Mouse (Mus musculus) telencephalon, adult 2 months (tissue): Measurements from ENCODE around the gene Gng7.

Experiments
- DNase-seq: peaks from one replicate; pipeline ENCODE4 v3.0.0-alpha.2; 2011; ENCODE audit warnings: low read depth, low spot score

Gene Gng7

GRCm38 (mm10) chr10:80944231-80944630 lies 70.5 kb downstream of the Gng7 start:
- DNase-seq = no peak

GRCm38 (mm10) chr10:80943701-80944100 lies 71.0 kb downstream of the Gng7 start:
- no peak for DNase-seq

GRCm38 (mm10) chr10:80942919-80943318 lies 71.8 kb downstream of the Gng7 start:
- no peak for DNase-seq

GRCm38 (mm10) chr10:80940988-80941347 lies 73.8 kb downstream of the Gng7 start:
- DNase-seq = no peak

GRCm38 (mm10) chr10:80940320-80940987 lies 74.3 kb downstream of the Gng7 start:
- no peak for DNase-seq

GRCm38 (mm10) chr10:80939671-80940070 lies 75.1 kb downstream of the Gng7 start:
- DNase-seq = peak; percentile 65

GRCm38 (mm10) chr10:80938831-80939550 lies 75.8 kb downstream of the Gng7 start:
- DNase-seq = no peak

- no peak for DNase-seq
Measured at GRCm38 (mm10) chr10:80937646-80938045, 77.1 kb downstream of the Gng7 start.

- no peak for DNase-seq
Measured at GRCm38 (mm10) chr10:80936810-80937164, 78.0 kb downstream of the Gng7 start.

GRCm38 (mm10) chr10:80936135-80936809 lies 78.5 kb downstream of the Gng7 start:
- DNase-seq = no peak

- DNase-seq = no peak
Measured at GRCm38 (mm10) chr10:80935698-80936097, 79.0 kb downstream of the Gng7 start.

- no peak for DNase-seq
Measured at GRCm38 (mm10) chr10:80935241-80935640, 79.5 kb downstream of the Gng7 start.

- DNase-seq = no peak
Measured at GRCm38 (mm10) chr10:80934136-80934985, 80.4 kb downstream of the Gng7 start.

- no peak for DNase-seq
Measured at GRCm38 (mm10) chr10:80933421-80933979, 81.2 kb downstream of the Gng7 start.

- DNase-seq = no peak
Measured at GRCm38 (mm10) chr10:80932700-80933420, 81.9 kb downstream of the Gng7 start.

- DNase-seq = no peak
Measured at GRCm38 (mm10) chr10:80932206-80932605, 82.5 kb downstream of the Gng7 start.

GRCm38 (mm10) chr10:80931695-80932094 lies 83.0 kb downstream of the Gng7 start:
- no peak for DNase-seq

GRCm38 (mm10) chr10:80931153-80931671 lies 83.5 kb downstream of the Gng7 start:
- DNase-seq = no peak

- no peak for DNase-seq
Measured at GRCm38 (mm10) chr10:80930361-80931152, 84.2 kb downstream of the Gng7 start.
